Mouse (Mus musculus): ENCODE measurements around the gene Mettl25. TPM values are rescaled to one million over a fixed set of nuclear protein-coding genes. Genes with fewer than 3 reads are reported as not detected.

Mettl25 gene
- 1 to 10 TPM; 2.9 to 3.4 TPM for total RNA-seq (2021)
- long read RNA-seq, experiment 1, partial matches to known transcripts: 0 of 2 reads
- long read RNA-seq, experiment 1, other reads (novel, unspliced or antisense): 1 of 2 reads
- long read RNA-seq, experiment 2, partial matches to known transcripts: 0 of 2 reads
- long read RNA-seq, experiment 2, other reads (novel, unspliced or antisense): 1 of 2 reads

GRCm38 (mm10) chr10:105840928-105841888 lies at the start of gene Mettl25, which contains the start of gene Ccdc59:
TSS of gene Mettl25 (minus strand) at chr10:105841380.
TSS of gene Ccdc59 (plus strand) at chr10:105841067.
- peak; percentile 97 for DNase-seq (ENCODE audit: low spot score)

- no peak for DNase-seq (ENCODE audit: low spot score)
These were observed 26.1 kb upstream of the Mettl25 start for GRCm38 (mm10) chr10:105867312-105867711.

GRCm38 (mm10) chr10:105851136-105851535 lies 10.0 kb upstream of the Mettl25 start:
- peak; percentile 20 for DNase-seq (ENCODE audit: low spot score)

GRCm38 (mm10) chr10:105850286-105850685 lies 9.1 kb upstream of the Mettl25 start:
- no peak for DNase-seq (ENCODE audit: low spot score)

- DNase-seq (ENCODE audit: low spot score): no peak
These were observed 1.4 kb upstream of the Mettl25 start for GRCm38 (mm10) chr10:105842574-105842973.

GRCm38 (mm10) chr10:105834627-105835228 lies 6.5 kb downstream of the Mettl25 start:
- DNase-seq (ENCODE audit: low spot score): no peak

GRCm38 (mm10) chr10:105806259-105807010 lies 34.7 kb downstream of the Mettl25 start:
- DNase-seq (ENCODE audit: low spot score): no peak

GRCm38 (mm10) chr10:105803461-105803860 lies 37.7 kb downstream of the Mettl25 start:
- DNase-seq (ENCODE audit: low spot score): no peak

- DNase-seq (ENCODE audit: low spot score): no peak
These were observed 39.0 kb downstream of the Mettl25 start for GRCm38 (mm10) chr10:105802132-105802531.

GRCm38 (mm10) chr10:105801147-105801546 lies 40.0 kb downstream of the Mettl25 start:
- no peak for DNase-seq (ENCODE audit: low spot score)

- DNase-seq (ENCODE audit: low spot score): no peak
These were observed 43.8 kb downstream of the Mettl25 start for GRCm38 (mm10) chr10:105797250-105797924.

- no peak for DNase-seq (ENCODE audit: low spot score)
These were observed 47.2 kb downstream of the Mettl25 start for GRCm38 (mm10) chr10:105793776-105794552.

GRCm38 (mm10) chr10:105788744-105789486 lies 52.3 kb downstream of the Mettl25 start:
- no peak for DNase-seq (ENCODE audit: low spot score)

GRCm38 (mm10) chr10:105783766-105784165 lies 57.4 kb downstream of the Mettl25 start:
- peak; percentile 8 for DNase-seq (ENCODE audit: low spot score)

GRCm38 (mm10) chr10:105774382-105774781 lies 66.8 kb downstream of the Mettl25 start:
- DNase-seq (ENCODE audit: low spot score): peak; percentile 44

GRCm38 (mm10) chr10:105772821-105773302 lies 68.3 kb downstream of the Mettl25 start:
- no peak for DNase-seq (ENCODE audit: low spot score)

GRCm38 (mm10) chr10:105763959-105764358 lies 77.2 kb downstream of the Mettl25 start:
- no peak for DNase-seq (ENCODE audit: low spot score)

- no peak for DNase-seq (ENCODE audit: low spot score)
These were observed 80.7 kb downstream of the Mettl25 start for GRCm38 (mm10) chr10:105760460-105760859.

- no peak for DNase-seq (ENCODE audit: low spot score)
These were observed 81.1 kb downstream of the Mettl25 start for GRCm38 (mm10) chr10:105760046-105760445.

Measured in gastrocnemius, adult 18-20 months (tissue).